In genomic region chrX:103314146-103314545, GRCm38 (mm10) we compare ENCODE assay signal across 23 mouse cellular contexts. TPM values are rescaled to one million over a fixed set of nuclear protein-coding genes. Genes with fewer than 3 reads are reported as not detected.
DNase-seq lines count a peak whose midpoint lies in the region; TF ChIP-seq lines count a peak whose summit lies in the region.
"Had no signal": no experiment of that assay in that cellular context is flagged by ENCODE, and none has a peak within 500 bp of the region (broad histone marks: within the 10 kb centered on the region; RNA-seq: fewer than 3 reads in every experiment).

No protein-coding gene starts in this region.

- H3K4me3 ChIP-seq in ES-Bruce4 (ENCODE audit: low read depth, low read length), result no peak overlapping the region
- H3K4me3 ChIP-seq: embryonic facial prominence, embryonic 13.5 days; forebrain, embryonic 12.5 days; gastrocnemius, adult 2 months; heart, embryonic 12.5 days; hindbrain, embryonic 15.5 days had no signal

- peak overlapping the region; percentile 63 for H3K27ac ChIP-seq in ES-Bruce4 (ENCODE audit: insufficient read depth, low read length)
- H3K27ac ChIP-seq: embryonic facial prominence, embryonic 13.5 days; forebrain, embryonic 12.5 days; gastrocnemius, adult 2 months; hindbrain, embryonic 15.5 days had no signal

- H3K9ac ChIP-seq in ES-Bruce4 (ENCODE audit: low read depth, poor library complexity, severe bottlenecking), result no peak overlapping the region
- H3K9ac ChIP-seq: embryonic facial prominence, embryonic 13.5 days; forebrain, embryonic 12.5 days; heart, embryonic 12.5 days; hindbrain, embryonic 15.5 days had no signal

- no peaks in the 10 kb centered on the region for H3K36me3 ChIP-seq in ES-Bruce4 (ENCODE audit: control insufficient read depth, insufficient read depth, low read length, poor library complexity, severe bottlenecking)
- H3K36me3 ChIP-seq: embryonic facial prominence, embryonic 13.5 days; forebrain, embryonic 12.5 days; heart, embryonic 12.5 days; hindbrain, embryonic 15.5 days had no signal

- peak; percentile 7 for DNase-seq in kidney, adult 18-20 months
- DNase-seq in kidney, postnatal 4 days, result no peak
- peak; percentile 59 for DNase-seq in ZHBTc4 (ENCODE audit: low read depth, low spot score)
- peak; percentile 32 to 56 for DNase-seq in kidney, postnatal 25 days
- DNase-seq in cerebellum, postnatal 25 days, result no peak
- no peak for DNase-seq in frontal cortex, postnatal 25 days (ENCODE audit: low spot score in 2 of 2)
- DNase-seq: adrenal gland, postnatal 14 days; cerebellum, adult 11-12 months; cerebellum, adult 9-10 months; cerebellum, postnatal 36 days; gastrocnemius, adult 2 months; gastrocnemius, postnatal 25 days; heart, postnatal 36 days had no signal

- no peak for TF ChIP-seq POLR2A in ES-Bruce4 (IDR thresholded peaks at IDR 0.05; ENCODE audit: insufficient read depth, low read length)

- no peaks in the 10 kb centered on the region for H3K9me3 ChIP-seq in ES-Bruce4 (replicated peaks; ENCODE audit: control insufficient read depth, insufficient read depth, low read length, poor library complexity, severe bottlenecking)
- H3K9me3 ChIP-seq: embryonic facial prominence, embryonic 13.5 days; forebrain, embryonic 12.5 days; heart, embryonic 12.5 days; hindbrain, embryonic 15.5 days had no signal

- H3K4me1 ChIP-seq in ES-Bruce4 (ENCODE audit: control insufficient read depth, insufficient read depth, low read length), result peaks cover 2% of the 10 kb centered on the region
- H3K4me1 ChIP-seq: embryonic facial prominence, embryonic 13.5 days; forebrain, embryonic 12.5 days; heart, embryonic 12.5 days; hindbrain, embryonic 15.5 days had no signal

- TF ChIP-seq EP300 in ES-Bruce4 (IDR thresholded peaks at IDR 0.05; ENCODE audit: insufficient read depth, low read depth, low read length), result 0 out of 2 replicates have a peak, but pooled peaks have one; percentile 34

- no peak for TF ChIP-seq CTCF in ES-Bruce4 (IDR thresholded peaks at IDR 0.05; ENCODE audit: low read depth, low read length)

- H3K27me3 ChIP-seq in ES-Bruce4 (ENCODE audit: control insufficient read depth, insufficient read depth, low read length, poor library complexity, severe bottlenecking), result no peaks in the 10 kb centered on the region

RNA-seq across cellular contexts. Expression of gene Cdx4, which starts 7.1 kb away (rescaled TPM):
- polyA plus RNA-seq in ES-Bruce4 (2011; ENCODE audit: insufficient read depth, insufficient read length, low read depth, missing spikeins), result 1.2 and 1.5 TPM in 2 replicates
- polyA plus RNA-seq: C2C12; embryonic facial prominence, embryonic 13.5 days; forebrain, embryonic 12.5 days; forebrain, embryonic 16.5 days; frontal cortex, adult 2 months; heart, embryonic 12.5 days; heart, embryonic 16.5 days; hindbrain, embryonic 11.5 days; hindbrain, embryonic 15.5 days had no signal

RNA-seq across cellular contexts. Expression of gene Chic1, which starts 42.1 kb away (rescaled TPM):
- 9.2 and 9.8 TPM in 2 replicates for polyA plus RNA-seq in ES-Bruce4 (2011; ENCODE audit: insufficient read depth, insufficient read length, low read depth, missing spikeins)

Comparison
In these comparisons a context has a peak if more than half of its experiments do, and no peak if none do; other contexts are left out.
1. DNase-seq: peak in kidney, adult 18-20 months (single experiment), ZHBTc4 (single experiment) and kidney, postnatal 25 days (2 of 2); none in kidney, postnatal 4 days (0 of 2), cerebellum, postnatal 25 days (0 of 2) and frontal cortex, postnatal 25 days (0 of 2).